Mouse (Mus musculus): ENCODE measurements at regions not wholly inside any gene's neighbourhood (a gene's known extent, or its start where the extent isn't known, plus 50 kb on each side); places are given as distances from the start of the nearest gene placed in this dataset.

DNA sequence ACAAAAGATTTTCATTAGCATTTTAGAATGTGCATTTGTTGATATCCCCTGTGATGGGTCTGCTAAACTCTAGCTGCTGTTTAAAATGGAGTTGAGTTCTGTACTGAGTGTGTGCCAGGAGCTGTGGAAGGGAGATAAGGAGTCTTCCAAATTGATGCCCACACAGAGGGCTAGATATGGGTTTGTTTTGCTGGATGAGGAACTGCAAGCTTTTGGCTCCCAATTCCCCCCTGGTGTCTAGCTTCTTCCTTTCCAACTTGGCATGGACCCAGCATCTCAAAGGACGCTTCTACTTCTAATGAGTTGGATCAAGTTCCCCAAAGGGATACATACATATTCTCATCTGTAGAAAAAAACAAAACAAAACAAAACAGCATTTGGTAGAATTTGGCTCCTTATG lies 577.0 kb upstream of the Large1 start:
- H3K27ac ChIP-seq: no peak overlapping the region
- H3K9ac ChIP-seq: no peak overlapping the region
- H3K4me1 ChIP-seq: no peaks in the 10 kb centered on the region
- H3K36me3 ChIP-seq (ENCODE audit: poor library complexity, severe bottlenecking): no peaks in the 10 kb centered on the region
- no peak overlapping the region for H3K4me3 ChIP-seq
- peak; percentile 36; the same call in 1 of the 2 replicates for ATAC-seq
- no peaks in the 10 kb centered on the region; the same call in 1 of the 2 replicates for H3K9me3 ChIP-seq (replicated peaks)
- H3K27me3 ChIP-seq: no peaks in the 10 kb centered on the region
- 88% methylated on average over 1 of the region's 1 CpGs for WGBS
- H3K4me2 ChIP-seq: no peak overlapping the region

DNA sequence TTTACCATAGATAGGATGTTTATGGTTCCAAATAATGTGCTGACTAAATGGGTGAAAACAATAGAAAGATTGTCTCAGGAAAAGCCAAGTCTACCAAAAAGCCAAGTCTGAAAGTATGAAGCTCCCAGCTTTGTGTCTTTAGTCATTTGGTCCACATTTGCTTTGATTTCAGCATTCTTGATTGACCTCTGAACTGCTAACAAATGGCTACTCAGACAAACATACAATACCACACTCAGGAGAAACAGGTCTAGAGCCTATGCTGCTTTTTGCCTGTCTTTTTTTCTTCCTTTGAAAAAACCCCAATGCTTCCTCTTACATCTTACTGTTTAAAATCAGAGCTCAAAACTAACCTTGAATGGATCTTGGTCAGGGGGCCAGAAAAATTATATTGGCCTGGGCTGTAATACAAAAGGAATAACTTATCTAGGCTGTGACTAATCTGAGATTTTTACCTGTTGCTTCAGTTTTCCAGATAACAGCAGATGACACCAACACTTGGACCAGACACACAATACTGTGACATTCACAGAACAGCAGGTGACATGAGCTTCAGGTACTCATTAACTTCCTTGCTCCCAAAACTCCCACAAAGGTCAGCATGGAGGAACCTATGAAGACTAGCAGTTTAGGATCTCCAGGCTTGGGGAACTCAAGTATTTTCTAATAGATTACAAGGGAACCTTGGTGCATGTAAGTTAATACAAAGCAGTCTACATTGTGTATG lies 572.3 kb upstream of the Large1 start:
- ATAC-seq: no peak
- Histone ChIP-seq H3K27me3 (no peaks in the 10 kb centered on the region), H3K4me2 (no peak overlapping the region), H3K9ac (no peak overlapping the region), H3K4me1 (no peaks in the 10 kb centered on the region), H3K4me3 (no peak overlapping the region), H3K9me3 (replicated peaks) (no peaks in the 10 kb centered on the region), H3K27ac (no peak overlapping the region), H3K36me3 (ENCODE audit: poor library complexity, severe bottlenecking) (no peaks in the 10 kb centered on the region)

DNA sequence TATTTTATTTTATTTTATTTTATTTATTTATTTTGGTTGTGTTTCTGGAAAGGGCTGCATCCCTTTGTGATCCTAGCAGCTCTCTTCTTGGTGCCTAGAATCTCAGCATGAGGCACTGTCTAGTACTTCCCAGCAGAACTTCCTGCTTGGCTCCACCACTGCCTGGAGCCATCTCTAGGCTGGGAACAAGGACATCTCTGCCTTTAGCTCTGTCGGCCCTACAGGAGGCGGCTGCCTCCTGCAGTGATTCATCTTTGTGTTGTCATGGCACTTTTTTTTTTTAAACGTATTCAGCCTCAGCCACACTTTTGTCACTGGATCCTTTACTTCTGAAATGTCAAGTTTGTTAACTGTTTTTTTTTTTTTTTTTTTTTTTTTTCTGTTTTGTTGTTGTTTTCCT lies 569.8 kb upstream of the Large1 start:
- H3K27me3 ChIP-seq: no peaks in the 10 kb centered on the region
- no peaks in the 10 kb centered on the region for H3K36me3 ChIP-seq (ENCODE audit: poor library complexity, severe bottlenecking)
- H3K27ac ChIP-seq: no peak overlapping the region

DNA sequence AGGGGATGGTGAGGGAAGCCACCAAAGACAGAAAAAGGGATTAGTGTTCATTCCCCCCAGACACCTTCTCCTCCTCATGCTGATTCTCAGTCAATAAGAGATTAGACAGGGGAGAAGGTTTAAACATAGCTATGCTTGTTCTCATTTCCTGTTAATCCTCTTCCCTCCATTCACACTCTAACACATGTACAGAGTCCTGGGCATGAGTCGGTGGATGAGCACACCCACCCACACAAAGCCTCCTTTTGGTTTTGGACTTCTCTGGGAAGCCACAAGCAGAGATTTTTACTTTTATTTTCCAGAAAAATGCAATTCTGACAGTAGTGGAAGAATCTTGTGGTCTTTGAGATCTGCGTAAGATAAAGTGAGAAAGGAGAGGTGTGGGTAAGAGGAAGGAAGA lies 567.8 kb upstream of the Large1 start:
- ATAC-seq: no peak
- H3K36me3 ChIP-seq (ENCODE audit: poor library complexity, severe bottlenecking): no peaks in the 10 kb centered on the region

More for the DNA sequence above, 569.8 kb upstream of the Large1 start:
- no peak overlapping the region for H3K4me3 ChIP-seq
- ATAC-seq: no peak
- WGBS: 38% methylated on average over 3 of the region's 3 CpGs
- no peak overlapping the region for H3K4me2 ChIP-seq
- H3K9ac ChIP-seq: no peak overlapping the region
- H3K4me1 ChIP-seq: no peaks in the 10 kb centered on the region
- no peaks in the 10 kb centered on the region for H3K9me3 ChIP-seq (replicated peaks)

DNA sequence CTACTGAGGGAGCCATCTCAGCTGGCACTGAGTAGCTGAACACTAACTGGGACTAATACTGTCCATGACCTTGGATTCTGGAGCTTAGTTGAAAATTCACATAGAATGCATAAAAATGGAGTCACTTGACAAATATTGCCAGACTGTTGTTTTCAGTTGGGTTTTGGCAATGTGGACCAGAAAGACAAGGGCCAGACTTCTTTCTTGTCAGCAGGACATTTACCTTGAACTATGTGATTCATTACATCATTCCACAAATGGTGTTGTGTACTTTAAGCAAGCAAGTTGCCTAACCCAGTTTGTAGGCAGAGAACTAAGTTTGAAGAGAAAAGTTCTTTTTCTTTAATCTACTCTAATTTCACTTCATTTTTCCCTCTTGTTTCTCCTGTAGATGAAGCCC lies 567.2 kb upstream of the Large1 start:
- Histone ChIP-seq H3K9me3 (replicated peaks) (no peaks in the 10 kb centered on the region), H3K4me1 (no peaks in the 10 kb centered on the region), H3K9ac (no peak overlapping the region), H3K4me2 (no peak overlapping the region), H3K27me3 (no peaks in the 10 kb centered on the region), H3K36me3 (ENCODE audit: poor library complexity, severe bottlenecking) (no peaks in the 10 kb centered on the region), H3K27ac (no peak overlapping the region), H3K4me3 (no peak overlapping the region)
- no peak for ATAC-seq

More for the DNA sequence above, 567.8 kb upstream of the Large1 start:
- Histone ChIP-seq H3K27me3 (no peaks in the 10 kb centered on the region), H3K4me2 (no peak overlapping the region), H3K9ac (no peak overlapping the region), H3K4me3 (no peak overlapping the region), H3K4me1 (no peaks in the 10 kb centered on the region), H3K9me3 (replicated peaks) (no peaks in the 10 kb centered on the region), H3K27ac (no peak overlapping the region)
- WGBS: 78% methylated on average over 2 of the region's 2 CpGs

DNA sequence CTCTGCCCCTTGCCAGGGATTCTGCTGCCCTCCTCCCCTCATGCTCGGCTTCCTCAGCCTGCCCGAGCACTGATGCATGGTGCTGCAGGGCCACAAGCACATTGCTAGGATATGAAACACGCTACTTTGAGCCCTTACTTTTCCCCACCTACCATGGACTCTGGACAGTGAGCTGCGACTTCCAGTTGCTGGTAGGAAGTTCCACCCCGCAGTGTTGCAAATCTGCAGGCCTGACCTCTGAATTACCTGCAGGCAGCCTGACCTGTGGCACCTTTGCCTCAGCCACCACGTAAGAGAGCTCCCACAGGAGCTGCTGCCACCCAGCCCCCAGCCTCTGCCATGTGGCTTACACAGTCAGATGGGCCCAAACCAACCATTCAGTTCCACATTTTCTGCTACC lies 551.7 kb upstream of the Large1 start:
- Histone ChIP-seq H3K36me3 (ENCODE audit: poor library complexity, severe bottlenecking) (no peaks in the 10 kb centered on the region), H3K4me2 (no peak overlapping the region), H3K4me3 (no peak overlapping the region), H3K27ac (no peak overlapping the region), H3K4me1 (no peaks in the 10 kb centered on the region), H3K9ac (no peak overlapping the region), H3K9me3 (replicated peaks) (no peaks in the 10 kb centered on the region), H3K27me3 (no peaks in the 10 kb centered on the region)
- ATAC-seq: no peak
- 84% methylated on average over 6 of the region's 6 CpGs for WGBS

DNA sequence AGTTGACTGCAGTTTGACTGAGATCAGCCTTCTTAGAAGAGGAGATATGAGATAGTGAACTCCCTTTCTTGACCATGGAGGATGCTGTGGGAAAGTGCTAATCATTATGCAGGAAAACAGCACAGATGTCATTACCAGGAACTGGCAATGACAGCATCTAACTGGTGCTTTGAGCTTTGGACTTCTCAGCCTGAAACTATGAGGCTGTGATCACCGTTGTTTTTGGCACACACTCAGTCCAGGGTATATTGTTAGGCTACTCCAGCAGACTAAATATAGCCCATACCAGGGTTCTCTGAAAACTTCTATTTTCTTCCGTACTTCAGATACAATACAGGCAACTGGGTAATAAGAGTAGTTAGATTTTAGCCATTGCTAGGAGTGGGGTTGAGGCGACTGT lies 550.5 kb upstream of the Large1 start:
- H3K4me1 ChIP-seq: no peaks in the 10 kb centered on the region
- ATAC-seq: no peak
- no peak overlapping the region for H3K27ac ChIP-seq
- H3K27me3 ChIP-seq: no peaks in the 10 kb centered on the region
- no peak overlapping the region for H3K4me2 ChIP-seq
- H3K9me3 ChIP-seq (replicated peaks): no peaks in the 10 kb centered on the region
- no peak overlapping the region for H3K9ac ChIP-seq
- H3K36me3 ChIP-seq (ENCODE audit: poor library complexity, severe bottlenecking): no peaks in the 10 kb centered on the region
- H3K4me3 ChIP-seq: no peak overlapping the region
- 87% methylated on average over 3 of the region's 3 CpGs for WGBS

DNA sequence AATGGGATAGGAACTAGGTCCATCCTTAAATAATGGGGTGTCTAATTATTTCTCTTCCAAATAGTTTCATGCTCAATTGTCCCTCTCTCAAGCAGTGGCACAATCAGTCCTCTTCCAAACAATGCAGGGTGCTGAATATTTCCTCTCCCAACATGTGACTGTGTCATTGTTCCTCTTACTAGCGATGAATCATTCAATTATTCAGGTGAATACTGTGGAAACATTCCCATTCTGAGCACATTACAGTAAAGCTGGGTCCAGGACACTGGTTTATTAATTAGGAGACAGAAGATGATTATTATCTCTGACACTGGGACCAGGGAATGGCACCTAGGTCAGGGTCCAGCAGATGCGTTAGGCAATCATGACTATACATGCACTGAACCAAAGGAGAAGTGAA lies 532.6 kb upstream of the Large1 start:
- no peak for ATAC-seq
- whole genome bisulfite sequencing: 87% methylated on average over 2 of the region's 2 CpGs
- Histone ChIP-seq H3K4me1 (no peaks in the 10 kb centered on the region), H3K27ac (no peak overlapping the region), H3K4me2 (no peak overlapping the region), H3K9me3 (replicated peaks) (no peaks in the 10 kb centered on the region), H3K27me3 (no peaks in the 10 kb centered on the region), H3K9ac (no peak overlapping the region), H3K4me3 (no peak overlapping the region), H3K36me3 (ENCODE audit: poor library complexity, severe bottlenecking) (no peaks in the 10 kb centered on the region)

DNA sequence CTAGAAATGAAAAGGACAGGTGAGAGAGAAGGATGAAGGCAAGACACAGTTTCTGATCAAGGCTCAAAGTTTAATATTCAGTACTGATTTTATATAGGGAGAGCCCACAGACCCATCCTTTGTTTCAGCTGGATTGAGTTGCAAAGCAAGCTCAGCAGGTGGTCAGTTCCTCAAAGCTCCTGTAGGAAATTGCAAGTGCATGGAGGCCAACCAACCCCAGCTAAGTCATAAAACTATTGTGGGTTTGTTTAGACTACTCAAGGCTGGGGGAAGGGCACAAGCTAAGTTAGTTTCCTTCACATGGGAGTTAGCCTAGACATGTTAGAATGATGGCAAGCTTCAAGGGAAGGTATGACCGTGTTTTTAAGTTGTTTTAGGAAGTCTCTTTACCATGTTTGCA lies 528.3 kb upstream of the Large1 start:
- no peaks in the 10 kb centered on the region for H3K4me1 ChIP-seq
- H3K4me3 ChIP-seq: no peak overlapping the region
- no peaks in the 10 kb centered on the region for H3K36me3 ChIP-seq (ENCODE audit: poor library complexity, severe bottlenecking)
- no peak overlapping the region for H3K27ac ChIP-seq
- no peaks in the 10 kb centered on the region for H3K9me3 ChIP-seq (replicated peaks)
- H3K4me2 ChIP-seq: no peak overlapping the region
- no peak for ATAC-seq
- H3K9ac ChIP-seq: no peak overlapping the region
- no peaks in the 10 kb centered on the region for H3K27me3 ChIP-seq
- WGBS: 81% methylated on average over 1 of the region's 1 CpGs

All from forebrain, embryonic 13.5 days (tissue).